Mouse (Mus musculus): ENCODE measurements at regions not wholly inside any gene's neighbourhood (a gene's known extent, or its start where the extent isn't known, plus 50 kb on each side); places are given as distances from the start of the nearest gene placed in this dataset.

GRCm38 (mm10) chr12:27410555-27410954, 68.2 kb upstream of the Sox11 start:
- Histone ChIP-seq H3K9ac (no peak overlapping the region), H3K4me2 (replicated peaks) (no peak overlapping the region), H3K4me1 (replicated peaks) (0 out of 2 replicates have a peak, but pooled peaks cover 2% of the 10 kb centered on the region), H3K27me3 (replicated peaks) (no peaks in the 10 kb centered on the region), H3K4me3 (replicated peaks) (no peak overlapping the region), H3K36me3 (no peaks in the 10 kb centered on the region), H3K9me3 (no peaks in the 10 kb centered on the region), H3K27ac (no peak overlapping the region)
- 43% methylated on average over 4 of the region's 4 CpGs for WGBS
- no peak for ATAC-seq

DNA sequence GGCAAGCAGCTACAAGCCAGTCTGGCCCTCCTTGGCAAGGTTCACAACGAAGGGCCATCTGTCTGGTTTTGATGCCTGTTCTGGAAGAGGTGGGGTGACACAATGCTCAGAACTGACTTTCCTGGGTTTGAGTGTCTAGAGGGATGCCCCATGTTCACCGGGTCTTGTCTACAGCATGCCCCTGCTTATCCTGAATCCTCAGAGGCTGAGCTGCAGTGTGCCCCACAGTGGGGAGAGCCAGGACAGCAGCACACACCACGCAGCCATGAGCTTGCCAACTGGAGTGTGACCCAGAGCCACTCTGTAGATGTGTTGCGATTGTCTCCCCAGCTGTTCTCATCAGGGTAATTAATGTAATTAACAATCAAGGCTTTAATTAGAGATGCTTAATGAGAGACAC, 66.1 kb upstream of the Sox11 start:
- H3K27ac ChIP-seq: no peak overlapping the region
- no peaks in the 10 kb centered on the region for H3K9me3 ChIP-seq
- no peaks in the 10 kb centered on the region for H3K27me3 ChIP-seq (replicated peaks)
- H3K4me3 ChIP-seq (replicated peaks): no peak overlapping the region
- ATAC-seq: no peak
- H3K4me2 ChIP-seq (replicated peaks): no peak overlapping the region
- H3K36me3 ChIP-seq: no peaks in the 10 kb centered on the region
- 79% methylated on average over 4 of the region's 4 CpGs for WGBS
- no peak overlapping the region for H3K9ac ChIP-seq
- H3K4me1 ChIP-seq (replicated peaks): 0 out of 2 replicates have a peak, but pooled peaks cover 2% of the 10 kb centered on the region

GRCm38 (mm10) chr12:27399392-27399791, 57.0 kb upstream of the Sox11 start:
- no peak overlapping the region for H3K4me3 ChIP-seq (replicated peaks)
- no peak for ATAC-seq
- no peak overlapping the region for H3K9ac ChIP-seq
- peak overlapping the region; percentile 37 for H3K27ac ChIP-seq
- no peaks in the 10 kb centered on the region for H3K9me3 ChIP-seq
- no peak overlapping the region for H3K4me2 ChIP-seq (replicated peaks)
- 39% methylated on average over 5 of the region's 5 CpGs for WGBS
- H3K4me1 ChIP-seq (replicated peaks): no peaks in the 10 kb centered on the region
- H3K36me3 ChIP-seq: no peaks in the 10 kb centered on the region
- H3K27me3 ChIP-seq (replicated peaks): no peaks in the 10 kb centered on the region

Measured in intestine, embryonic 15.5 days (tissue).